Mouse (Mus musculus) adrenal gland, postnatal 4 days (tissue): ENCODE measurements around the gene Pcbd1. TPM values are rescaled to one million over a fixed set of nuclear protein-coding genes. Genes with fewer than 3 reads are reported as not detected.
"Not testable (repeated sequence)": the region's sequence is repeated elsewhere in the genome, so short reads cannot be mapped to it uniquely, and the experiment has no call there.

Experiments
- DNase-seq, 2 experiments: peaks; one replicate each; pipeline ENCODE4 v3.0.0; 2021 to 2022; ENCODE audit warnings: low spot score in 2 of 2, mixed read lengths in 2 of 2
- microRNA-seq: library from miRNA; unstranded; fragments of <30 nt; microRNA quantifications from one replicate; pipeline ENCODE4 v1.2.0, GENCODE M21; 2021
- total RNA-seq, 2 experiments: library from RNA; stranded (reverse); gene quantifications; 2 replicates each; pipeline ENCODE4 v1.2.3; 2021

Gene Pcbd1
- total RNA-seq, 2 experiments from 2014 or later, result 57.4 to 69.1 TPM

DNA sequence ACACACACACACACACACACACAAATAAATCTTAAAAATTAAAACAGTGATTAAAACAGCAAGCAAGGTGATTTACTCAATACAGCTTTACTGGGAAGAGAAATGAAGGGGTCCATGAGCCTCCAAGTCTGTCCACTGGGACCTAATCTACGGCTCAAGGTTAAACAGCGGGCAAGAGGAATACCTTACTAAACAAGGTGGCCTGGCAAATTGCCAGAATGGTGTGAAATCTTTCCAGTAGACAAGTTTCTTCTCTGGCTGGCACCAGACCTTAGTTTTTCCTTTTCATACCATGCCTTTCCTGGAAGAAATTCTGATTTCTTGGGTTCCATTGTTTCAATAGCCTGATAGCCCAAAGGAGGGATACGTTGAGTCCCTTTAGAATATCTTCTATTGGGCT is 663 bp upstream of the Pcbd1 start:
- no peak for DNase-seq

DNA sequence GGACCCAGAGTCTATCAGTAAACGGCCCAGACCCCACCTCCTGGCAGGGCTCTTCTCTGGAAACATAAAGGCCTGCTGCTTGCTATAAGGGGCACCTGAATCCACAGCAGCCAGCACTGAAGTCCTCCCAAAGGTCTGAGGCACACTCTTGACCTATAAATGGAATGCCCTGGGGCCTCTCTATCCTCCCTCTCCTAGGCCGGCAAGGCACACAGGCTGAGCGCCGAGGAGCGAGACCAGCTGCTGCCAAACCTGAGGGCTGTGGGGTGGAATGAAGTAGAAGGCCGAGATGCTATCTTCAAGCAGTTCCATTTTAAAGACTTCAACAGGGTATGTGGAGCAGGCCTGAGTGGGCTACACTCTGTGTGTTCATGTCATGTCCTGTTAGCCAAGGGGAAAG is 2.7 kb downstream of the Pcbd1 start:
- DNase-seq, result no peak

DNA sequence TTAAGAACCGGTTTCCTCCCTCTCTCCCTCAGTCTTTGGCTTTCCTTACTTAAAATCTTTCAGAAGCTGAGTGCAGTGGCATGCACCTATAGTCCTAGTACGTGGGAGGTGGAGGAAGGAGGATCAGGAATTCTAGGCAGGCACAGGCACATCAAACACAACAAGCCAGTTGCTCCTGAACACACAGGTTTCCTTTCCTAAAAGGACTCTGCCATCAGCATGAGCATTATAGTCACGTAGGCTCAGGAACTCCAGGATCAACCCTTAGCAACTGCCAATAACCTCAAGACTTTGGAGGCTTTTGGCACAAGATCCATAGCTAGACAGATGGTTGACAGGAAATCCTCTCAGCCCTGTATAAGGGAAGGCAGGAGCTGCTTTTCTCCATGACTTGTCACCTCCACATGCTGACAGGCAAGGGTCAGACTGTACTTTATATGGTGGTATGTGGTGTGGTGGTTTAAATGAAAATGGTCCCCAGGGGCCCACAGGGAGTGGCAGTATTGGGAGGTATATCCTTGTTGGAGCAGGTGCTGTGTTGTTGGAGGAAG is 14.5 kb downstream of the Pcbd1 start:
- no peak for DNase-seq

DNA sequence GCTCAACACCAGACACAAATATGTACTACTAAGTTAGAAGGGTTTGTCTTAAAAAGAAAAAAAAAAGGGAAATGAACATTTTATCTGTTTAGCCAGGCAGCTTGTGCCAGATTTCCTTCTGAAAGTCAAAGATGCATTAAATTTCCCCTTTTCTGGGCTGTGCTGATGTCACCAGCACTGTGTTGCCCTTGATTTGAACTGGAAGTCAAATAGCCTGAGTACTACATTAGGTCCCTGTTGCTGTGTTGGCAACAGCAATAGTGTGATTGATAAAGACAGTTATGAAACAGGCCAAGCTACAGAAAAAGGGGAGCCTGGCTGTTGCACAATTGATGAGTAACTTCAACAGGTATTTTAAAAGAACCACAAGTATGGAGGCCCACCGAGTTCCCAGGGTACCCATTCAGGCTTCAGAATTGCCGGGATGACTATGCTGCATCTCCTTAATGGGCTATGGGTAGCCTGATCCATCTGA is 25.2 kb downstream of the Pcbd1 start:
- no peak for DNase-seq

DNA sequence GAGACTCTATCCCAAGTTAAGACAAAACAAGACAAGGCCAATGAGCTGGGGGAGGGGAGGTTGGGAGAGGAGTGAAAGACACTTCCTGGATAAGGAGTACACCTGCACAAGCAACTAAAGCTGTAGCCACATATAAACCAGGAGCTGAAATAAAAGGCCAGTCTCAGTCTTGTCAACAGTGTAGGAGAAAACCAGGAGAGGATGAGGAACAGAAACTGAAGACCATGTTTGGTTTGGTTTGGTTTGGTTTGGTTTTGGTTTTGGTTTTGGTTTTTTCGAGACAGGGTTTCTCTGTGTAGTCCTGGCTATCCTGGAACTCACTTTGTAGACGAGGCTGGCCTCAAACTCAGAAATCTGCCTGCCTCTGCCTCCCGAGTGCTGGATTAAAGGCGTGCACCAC is 32.6 kb downstream of the Pcbd1 start:
- DNase-seq, result not testable (repeated sequence)

DNA sequence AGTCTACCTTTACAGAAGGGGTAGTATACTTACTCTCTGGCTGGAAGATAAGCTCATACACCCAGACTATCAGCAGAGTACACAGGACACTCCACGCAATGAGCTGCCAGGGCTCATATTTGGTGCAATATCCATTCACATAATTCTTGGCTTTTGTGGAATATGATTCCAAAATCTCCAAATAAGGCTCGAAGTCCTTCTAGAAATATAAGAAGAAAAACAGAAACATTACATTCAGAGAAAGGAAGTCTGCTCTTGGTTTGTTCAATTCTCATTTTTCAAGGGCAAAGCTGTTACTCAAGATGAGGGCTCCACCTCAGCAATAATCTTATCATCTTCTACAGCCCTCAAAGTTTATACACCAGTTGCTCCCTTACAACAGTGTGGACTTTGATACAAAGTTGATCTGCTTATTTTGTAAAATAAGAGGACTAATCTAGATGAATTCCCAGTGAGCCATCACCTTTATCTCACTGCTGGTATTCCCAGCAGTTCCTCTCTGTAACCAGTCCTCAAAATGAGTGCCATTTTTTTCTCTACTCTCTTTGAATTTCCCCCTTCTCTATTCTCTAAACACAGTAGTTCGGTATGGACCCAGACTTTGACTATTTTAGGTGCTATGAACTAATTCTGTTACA is 34.3 kb downstream of the Pcbd1 start:
- DNase-seq, result no peak

DNA sequence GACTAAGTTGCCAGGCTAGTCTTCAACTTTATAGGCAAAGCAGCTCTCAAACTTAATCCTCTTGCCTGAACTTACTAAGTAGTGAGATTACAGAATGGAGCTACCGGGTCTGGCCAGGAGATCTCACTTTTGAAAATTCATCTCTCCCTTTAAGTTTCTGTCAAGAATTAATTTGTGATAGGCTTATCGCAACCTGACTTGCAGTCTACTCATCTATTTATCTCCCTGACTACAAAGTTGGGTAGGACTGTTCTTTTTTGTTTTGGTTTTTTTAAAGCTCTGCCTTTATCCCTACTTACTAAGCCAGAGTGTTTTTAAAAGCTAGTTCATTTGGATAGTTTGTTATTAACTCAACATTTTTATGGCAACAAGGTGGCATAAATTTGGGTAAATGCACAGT is 35.3 kb downstream of the Pcbd1 start:
- no peak for DNase-seq

DNA sequence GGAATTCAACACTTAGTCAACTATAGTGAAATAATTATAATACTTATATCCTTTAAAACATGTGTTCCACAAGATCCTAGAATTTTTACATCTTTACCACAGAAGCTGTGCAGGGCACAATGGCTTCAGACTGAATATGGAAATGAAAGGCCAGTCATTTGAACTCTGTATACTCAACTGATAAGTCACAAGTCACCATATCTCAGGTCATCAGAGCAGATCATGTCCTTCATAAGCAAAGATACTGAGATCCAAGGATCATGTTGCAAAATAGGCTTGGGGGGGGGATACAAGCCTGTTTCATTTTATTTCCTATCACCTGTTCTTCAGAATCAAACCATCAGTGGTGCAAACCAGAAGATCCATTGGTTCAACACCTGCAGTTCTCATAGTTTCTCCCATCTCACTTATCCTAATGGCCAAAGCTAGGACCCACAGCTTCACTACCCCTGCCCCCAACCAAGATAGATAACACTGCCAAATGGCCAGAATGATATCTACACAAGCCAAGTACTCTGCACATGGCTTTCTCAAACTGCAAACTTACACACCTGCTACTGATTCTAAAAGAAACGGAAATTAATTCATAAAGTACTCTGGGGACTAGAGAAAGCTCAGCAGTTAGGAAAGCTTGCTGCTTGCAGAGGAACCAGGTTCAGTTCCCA is 39.7 kb downstream of the Pcbd1 start:
- no peak for DNase-seq

DNA sequence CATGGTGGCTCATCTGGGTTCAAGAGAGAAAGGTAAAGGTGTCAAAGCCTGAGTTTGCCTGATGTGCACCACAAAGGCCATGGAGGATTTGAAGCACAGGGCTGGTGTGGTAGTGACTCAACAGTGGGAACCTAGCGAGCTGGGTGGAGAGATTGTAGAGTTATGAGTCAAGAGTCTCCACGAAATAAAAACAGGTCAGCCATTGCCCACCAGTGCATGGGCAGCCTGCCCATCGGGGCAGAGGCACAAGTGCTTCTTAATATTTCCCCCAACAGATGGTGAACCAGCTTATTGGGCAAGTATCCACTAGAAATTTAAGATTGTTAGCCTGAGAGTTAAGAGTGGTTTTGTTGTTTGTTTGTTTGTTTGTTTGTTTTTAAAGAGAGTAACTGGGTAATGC is 41.8 kb downstream of the Pcbd1 start:
- no peak for DNase-seq

DNA sequence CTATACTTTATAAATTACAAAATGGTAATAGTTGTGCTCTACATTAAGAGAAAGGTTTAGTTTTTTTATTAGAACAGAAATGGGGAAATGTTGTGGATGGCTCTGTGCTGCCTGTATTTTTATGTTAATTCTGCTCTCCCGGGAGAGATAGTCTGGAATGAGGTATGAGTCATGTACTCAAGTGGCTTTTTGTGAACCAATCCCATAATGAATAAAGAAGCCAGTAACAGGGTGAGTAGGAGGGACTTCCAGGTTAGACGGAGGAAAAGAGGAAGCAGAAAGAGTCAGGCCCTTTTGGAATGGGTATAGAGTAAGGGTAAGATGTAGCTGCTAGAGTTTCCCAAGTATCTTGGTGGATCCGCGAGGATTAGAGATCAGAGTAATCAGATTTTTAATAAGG is 44.9 kb downstream of the Pcbd1 start:
- no peak for DNase-seq

DNA sequence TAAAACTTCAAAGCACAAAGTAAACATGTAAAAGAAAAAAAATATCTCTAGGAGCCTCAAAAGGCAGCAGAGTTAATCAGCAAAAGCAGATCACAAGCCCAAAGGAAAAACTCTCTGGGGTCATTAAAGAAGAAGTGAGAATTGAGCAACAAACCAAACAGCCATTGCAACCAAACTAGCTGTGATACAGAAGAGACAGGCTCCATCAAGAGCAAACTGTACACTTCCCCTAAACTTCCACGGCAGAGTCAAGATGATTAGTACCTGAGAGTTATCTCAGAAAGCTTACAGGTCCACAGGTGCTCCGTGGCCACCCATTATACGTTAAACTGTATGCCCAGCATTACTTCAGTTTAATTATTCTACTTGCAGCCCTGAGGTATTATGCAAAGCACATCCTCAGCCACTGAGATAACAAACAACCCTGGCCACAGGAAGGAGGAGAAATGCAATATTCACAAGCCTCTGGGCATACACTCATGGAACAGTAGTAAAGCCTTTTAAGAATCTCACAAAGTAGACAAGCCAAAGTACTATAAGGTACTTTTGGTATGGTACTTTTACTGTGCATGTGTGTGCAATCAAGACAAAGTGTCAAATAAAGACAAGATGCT is 46.2 kb downstream of the Pcbd1 start:
- no peak for DNase-seq

DNA sequence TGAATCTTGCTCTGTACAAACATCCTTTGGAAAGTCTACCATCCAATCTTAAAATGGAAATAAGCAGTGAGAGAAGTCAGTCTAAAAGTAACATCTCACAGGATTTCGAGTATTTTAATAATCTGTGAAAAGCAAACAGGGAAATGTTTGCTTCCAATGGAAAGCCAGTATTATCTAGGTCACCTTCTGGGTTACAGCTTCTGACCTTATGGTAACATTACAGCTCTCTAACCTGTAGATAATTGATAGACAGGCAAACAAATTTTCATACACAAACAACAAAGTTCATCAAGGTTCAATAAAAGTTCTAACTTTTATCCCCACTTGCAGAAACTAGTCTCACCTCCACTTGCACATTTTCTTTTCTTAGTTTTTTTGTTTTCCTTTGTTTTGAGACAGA is 48.4 kb downstream of the Pcbd1 start:
- no peak for DNase-seq

DNA sequence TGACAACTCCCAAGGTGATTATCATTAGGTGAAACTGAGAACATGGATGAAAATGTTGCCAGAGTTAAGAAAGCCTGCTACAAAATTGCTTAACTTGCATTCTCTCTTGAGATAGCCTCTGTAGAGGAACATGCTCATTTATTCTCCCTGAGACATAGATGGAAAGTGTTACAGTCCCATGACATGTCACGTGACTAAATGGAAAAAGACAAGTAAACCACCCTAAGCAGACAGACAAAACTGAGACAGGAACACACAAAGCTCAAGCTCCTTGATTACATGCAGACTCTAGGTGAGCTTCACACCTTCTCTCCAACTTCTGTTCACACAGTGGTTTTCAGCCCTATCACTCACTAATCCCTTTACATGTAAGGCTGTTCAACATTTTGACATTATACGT is 54.2 kb downstream of the Pcbd1 start:
- no peak for DNase-seq

Small RNAs within 50 kb of the gene (microRNA-seq; reads per million reads assigned to microRNA genes)
- gene Gm44308, result not detected

Other genes with a start within 250 kb of the Pcbd1 start
- 10 to 100 TPM; 61.8 to 67.6 TPM for gene Sgpl1, start 58.4 kb downstream of the Pcbd1 start, total RNA-seq
- gene Tbata, start 82.6 kb downstream of the Pcbd1 start, total RNA-seq, result under 1 TPM in 1 of 2 experiments, not detected in 1; 0.23 TPM
- 1 to 10 TPM; 6.3 to 7.7 TPM for gene Adamts14, start 184.1 kb downstream of the Pcbd1 start, total RNA-seq
- gene Prf1, start 208.5 kb downstream of the Pcbd1 start, total RNA-seq, result under 1 TPM in 1 of 2 experiments, not detected in 1; 0.28 TPM